Mouse (Mus musculus) lung, adult 2 months (tissue): ENCODE measurements around the gene Slc13a3. TPM values are rescaled to one million over a fixed set of nuclear protein-coding genes. Genes with fewer than 3 reads are reported as not detected.

Source experiments
- DNase-seq: peaks from one replicate; pipeline ENCODE4 v3.0.0; 2022
- H3K4me1 ChIP-seq: fragments of 200-500 bp; 2 replicates; pipeline ENCODE4 v1.6.1; 2011; ENCODE audit warnings: low read length; ENCODE audit not compliant: control insufficient read depth, insufficient read depth
- H3K4me3 ChIP-seq: fragments of 200-500 bp; replicated peaks from 2 replicates; pipeline ENCODE3; 2011; ENCODE audit warnings: low read depth, mild to moderate bottlenecking, control low read depth, low read length; ENCODE audit errors: extremely low read depth
- CTCF ChIP-seq: fragments of 200-500 bp; IDR thresholded peaks from 2 replicates; pipeline ENCODE4 v1.5.1; 2011; ENCODE audit warnings: mild to moderate bottlenecking, low read length, control low read depth; ENCODE audit not compliant: insufficient read depth
- POLR2A ChIP-seq: fragments of 200-500 bp; IDR thresholded peaks from 2 replicates; pipeline ENCODE4 v1.6.1; 2011; ENCODE audit warnings: low read depth, mild to moderate bottlenecking, control low read depth, low read length, borderline replicate concordance; ENCODE audit errors: extremely low read depth
- WGBS: fragments of 180-500 bp; shearing (Covaris S2); methylation state at CpG from one replicate; pipeline ENCODE4 v1.1.7; 2018; 5-methylcytosine and 5-hydroxymethylcytosine counted together
- polyA plus RNA-seq: library from polyadenylated mRNA; depleted of rRNA; stranded (reverse); fragments of >200 nt; gene quantifications from 2 replicates; pipeline ENCODE4 v1.2.3, GENCODE M21; 2012

Slc13a3 gene
- polyA plus RNA-seq, 1 experiment, result 3.1 TPM

- H3K4me1 ChIP-seq, result peaks cover 3% of the 10 kb centered on the region
- WGBS, result 56% methylated on average over 2 of the region's 2 CpGs
- TF ChIP-seq CTCF (no peak), POLR2A (no peak)
- DNase-seq, result no peak
- H3K4me3 ChIP-seq, result no peak overlapping the region
Measured at GRCm38 (mm10) chr2:165497706-165498275, 24.8 kb upstream of the Slc13a3 start.

GRCm38 (mm10) chr2:165496251-165496650 is 23.2 kb upstream of the Slc13a3 start:
- peak; percentile 68 for DNase-seq
- no peak overlapping the region for H3K4me3 ChIP-seq
- TF ChIP-seq CTCF (peak; percentile 56), POLR2A (no peak)
- H3K4me1 ChIP-seq, result peaks cover 3% of the 10 kb centered on the region

GRCm38 (mm10) chr2:165494495-165494894 is 21.5 kb upstream of the Slc13a3 start:
- Histone ChIP-seq H3K4me1 (peaks cover 3% of the 10 kb centered on the region), H3K4me3 (no peak overlapping the region)
- TF ChIP-seq CTCF, result no peak
- DNase-seq, result no peak
- 42% methylated on average over 2 of the region's 2 CpGs for WGBS

GRCm38 (mm10) chr2:165493587-165494210 is 20.7 kb upstream of the Slc13a3 start:
- Histone ChIP-seq H3K4me1 (peaks cover 3% of the 10 kb centered on the region), H3K4me3 (peak overlapping the region; percentile 80)
- 24% methylated on average over 17 of the region's 17 CpGs for WGBS
- no peak for DNase-seq
- TF ChIP-seq CTCF, result no peak

GRCm38 (mm10) chr2:165492648-165493553 is 19.9 kb upstream of the Slc13a3 start, which contains the start of gene Trp53rka:
Gene Trp53rka (minus strand): TSS chr2:165493324.
- Histone ChIP-seq H3K4me3 (peak within 1 kb of the TSS; percentile 80), H3K4me1 (peaks cover 3% of the 10 kb centered on the region)
- peak; percentile 78 for DNase-seq
- no peak for TF ChIP-seq CTCF
- TF ChIP-seq POLR2A, result 0 out of 2 replicates have a peak, but pooled peaks have one; percentile 36
- under 1% methylated on average over 84 of the region's 84 CpGs for WGBS

GRCm38 (mm10) chr2:165486881-165487535 is 14.0 kb upstream of the Slc13a3 start:
- 8% methylated on average over 8 of the region's 8 CpGs for WGBS
- TF ChIP-seq POLR2A (no peak), CTCF (peak; percentile 94)
- no peak overlapping the region for H3K4me3 ChIP-seq
- H3K4me1 ChIP-seq, result peaks cover 2% of the 10 kb centered on the region; the same call in 1 of the 2 replicates
- peak; percentile 41 for DNase-seq

- no peak for DNase-seq
- TF ChIP-seq CTCF (no peak), POLR2A (no peak)
- H3K4me3 ChIP-seq, result no peak overlapping the region
- H3K4me1 ChIP-seq, result peaks cover 2% of the 10 kb centered on the region; the same call in 1 of the 2 replicates
- 78% methylated on average over 5 of the region's 5 CpGs for WGBS
Measured at GRCm38 (mm10) chr2:165486401-165486800, 13.4 kb upstream of the Slc13a3 start.

GRCm38 (mm10) chr2:165485826-165486225 is 12.8 kb upstream of the Slc13a3 start:
- TF ChIP-seq POLR2A (no peak), CTCF (no peak)
- WGBS, result 50% methylated on average over 3 of the region's 3 CpGs
- Histone ChIP-seq H3K4me1 (peaks cover 2% of the 10 kb centered on the region; the same call in 1 of the 2 replicates), H3K4me3 (no peak overlapping the region)
- no peak for DNase-seq

GRCm38 (mm10) chr2:165484152-165484551 is 11.1 kb upstream of the Slc13a3 start:
- WGBS, result 39% methylated on average over 6 of the region's 6 CpGs
- DNase-seq, result no peak

More at GRCm38 (mm10) chr2:165484152-165484551, 11.1 kb upstream of the Slc13a3 start:
- TF ChIP-seq CTCF (no peak), POLR2A (no peak)
- peaks cover 2% of the 10 kb centered on the region; the same call in 1 of the 2 replicates for H3K4me1 ChIP-seq
- no peak overlapping the region for H3K4me3 ChIP-seq
